8 mouse cellular contexts compared by ENCODE assay signal in genomic region chr4:155221106-155221505, GRCm38 (mm10). TPM values are rescaled to one million over a fixed set of nuclear protein-coding genes. Genes with fewer than 3 reads are reported as not detected.
DNase-seq lines count a peak whose midpoint lies in the region; ATAC-seq and TF ChIP-seq lines count a peak whose summit lies in the region.

No protein-coding gene starts in this region.

- H3K9ac ChIP-seq in lung, embryonic 14.5 days: peak overlapping the region; percentile 95

- H3K4me2 ChIP-seq in lung, embryonic 14.5 days: peak overlapping the region; percentile 99

- no peak for TF ChIP-seq CTCF in lung, embryonic 14.5 days (IDR thresholded peaks at IDR 0.05; ENCODE audit: low read depth)
- TF ChIP-seq CTCF in embryonic fibroblast, embryonic 13.5 days (IDR thresholded peaks at IDR 0.05; ENCODE audit: borderline replicate concordance, insufficient read depth, low read length): no peak
- no peak for TF ChIP-seq CTCF in olfactory bulb, adult 2 months (IDR thresholded peaks at IDR 0.05; ENCODE audit: insufficient read depth, low read depth, low read length)

- H3K27me3 ChIP-seq in lung, embryonic 14.5 days (ENCODE audit: insufficient read depth, low read length): no peaks in the 10 kb centered on the region
- H3K27me3 ChIP-seq in limb, embryonic 10.5 days (ENCODE audit: low read depth, poor library complexity, severe bottlenecking): no peaks in the 10 kb centered on the region

- H3K27ac ChIP-seq in lung, embryonic 14.5 days (ENCODE audit: low read depth): peak overlapping the region; percentile 83
- peak overlapping the region; percentile 41 for H3K27ac ChIP-seq in embryonic fibroblast, embryonic 13.5 days (ENCODE audit: insufficient read depth, low read length)
- H3K27ac ChIP-seq in limb, embryonic 10.5 days: peak overlapping the region; percentile 99
- H3K27ac ChIP-seq in olfactory bulb, adult 2 months (ENCODE audit: insufficient read depth, low read depth, low read length): 0 out of 2 replicates have a peak overlapping the region, but pooled peaks have one; percentile 0

- WGBS in lung, embryonic 14.5 days: under 1% methylated on average over 7 of the region's 7 CpGs
- WGBS in limb, embryonic 10.5 days: 3% methylated on average over 7 of the region's 7 CpGs
- WGBS in olfactory bulb, adult 2 months: 4% methylated on average over 7 of the region's 7 CpGs

- peaks cover 23% of the 10 kb centered on the region; the same call in 1 of the 2 replicates for H3K36me3 ChIP-seq in lung, embryonic 14.5 days (ENCODE audit: insufficient read depth)
- H3K36me3 ChIP-seq in limb, embryonic 10.5 days: peaks cover 13% of the 10 kb centered on the region

- H3K9me3 ChIP-seq in lung, embryonic 14.5 days (ENCODE audit: low read depth, low read length): no peaks in the 10 kb centered on the region
- H3K9me3 ChIP-seq in limb, embryonic 10.5 days (replicated peaks): no peaks in the 10 kb centered on the region

- no peak for ATAC-seq in lung, embryonic 14.5 days (ENCODE audit: insufficient read depth)

- H3K4me1 ChIP-seq in lung, embryonic 14.5 days (ENCODE audit: insufficient read depth): peaks cover 44% of the 10 kb centered on the region
- H3K4me1 ChIP-seq in embryonic fibroblast, embryonic 13.5 days (ENCODE audit: control insufficient read depth, insufficient read depth, low read length): peaks cover 16% of the 10 kb centered on the region
- H3K4me1 ChIP-seq in limb, embryonic 10.5 days: peaks cover 75% of the 10 kb centered on the region
- peaks cover 37% of the 10 kb centered on the region for H3K4me1 ChIP-seq in olfactory bulb, adult 2 months (ENCODE audit: control insufficient read depth, insufficient read depth, low read length)

- peak overlapping the region; percentile 91 for H3K4me3 ChIP-seq in lung, embryonic 14.5 days (ENCODE audit: low read depth, low read length)
- H3K4me3 ChIP-seq in embryonic fibroblast, embryonic 13.5 days (ENCODE audit: insufficient read depth, low read length): peak overlapping the region; percentile 97
- H3K4me3 ChIP-seq in limb, embryonic 10.5 days: peak overlapping the region; percentile 96
- peak overlapping the region; percentile 67 for H3K4me3 ChIP-seq in olfactory bulb, adult 2 months (ENCODE audit: insufficient read depth, low read depth, low read length)

- no peak for DNase-seq in lung, embryonic 14.5 days
- DNase-seq in lung, postnatal 14 days: no peak
- DNase-seq in limb, embryonic 10.5 days (ENCODE audit: low spot score): no peak
- no peak for DNase-seq in cerebellum, adult 8-10 months
- DNase-seq in spleen, postnatal 36 days (ENCODE audit: low spot score in 2 of 2): no peak
- no peak for DNase-seq in cerebellum, adult 9-10 months

- no peak for TF ChIP-seq POLR2A in embryonic fibroblast, embryonic 13.5 days (IDR thresholded peaks at IDR 0.05; ENCODE audit: low read depth, low read length)
- TF ChIP-seq POLR2A in olfactory bulb, adult 2 months (IDR thresholded peaks at IDR 0.05; ENCODE audit: insufficient read depth, low read depth, low read length): no peak

RNA-seq across cellular contexts. Expression of gene Ski, which starts 1.3 kb away (rescaled TPM):
- polyA plus RNA-seq in lung, embryonic 14.5 days (2014; fragmentation: Nextera tagmentation; extraction: Ambion mirVana): 23.7 and 25.8 TPM in 2 replicates
- polyA plus RNA-seq in embryonic fibroblast, embryonic 13.5 days (2011; ENCODE audit: insufficient read length, low read depth, missing spikeins): 88.4 and 106 TPM in 2 replicates
- 9.6 and 10.6 TPM in 2 replicates for polyA plus RNA-seq in limb, embryonic 10.5 days (2016; fragmentation: Nextera tagmentation; extraction: Ambion mirVana)
- not detected in 2 replicates for polyA plus RNA-seq in olfactory bulb, adult 2 months (2012; ENCODE audit: insufficient read depth, insufficient read length, low replicate concordance, missing spikeins)

RNA-seq across cellular contexts. Expression of gene Faap20, which starts 28.5 kb away (rescaled TPM):
- polyA plus RNA-seq in lung, embryonic 14.5 days (2014; fragmentation: Nextera tagmentation; extraction: Ambion mirVana): 81.2 and 83.9 TPM in 2 replicates
- polyA plus RNA-seq in embryonic fibroblast, embryonic 13.5 days (2011; ENCODE audit: insufficient read length, low read depth, missing spikeins): 19.8 and 21.1 TPM in 2 replicates
- 104 and 107 TPM in 2 replicates for polyA plus RNA-seq in limb, embryonic 10.5 days (2016; fragmentation: Nextera tagmentation; extraction: Ambion mirVana)
- not detected in 2 replicates for polyA plus RNA-seq in olfactory bulb, adult 2 months (2012; ENCODE audit: insufficient read depth, insufficient read length, low replicate concordance, missing spikeins)

Comparison
In these comparisons a context has a peak if more than half of its experiments do, and no peak if none do; other contexts are left out.
1. H3K27ac ChIP-seq: peak in every context shown above with its lines; median percentile 99 in limb, embryonic 10.5 days; 83 in lung, embryonic 14.5 days; 41 in embryonic fibroblast, embryonic 13.5 days; 0 in olfactory bulb, adult 2 months.
2. RNA of gene Faap20, which starts 28.5 kb away (polyA plus RNA-seq): 104 to 107 TPM in limb, embryonic 10.5 days, 81.2 to 83.9 TPM in lung, embryonic 14.5 days and 19.8 to 21.1 TPM in embryonic fibroblast, embryonic 13.5 days; not detected in olfactory bulb, adult 2 months; every median in the first group is over 10 times any median in the second.
3. Peak in every context shown above with its lines, with median percentiles within 50 percentile points of each other: H3K4me3 ChIP-seq.